Mouse (Mus musculus) gonadal fat pad, adult 2 months (tissue): ENCODE data around the gene Emg1. TPM values are rescaled to one million over a fixed set of nuclear protein-coding genes. Genes with fewer than 3 reads are reported as not detected.

ENCODE experiments used
- DNase-seq: peaks from one replicate; pipeline ENCODE4 v3.0.0-alpha.2; 2012; ENCODE audit warnings: low read depth
- polyA plus RNA-seq: library from polyadenylated mRNA; depleted of rRNA; stranded (reverse); fragments of >200 nt; gene quantifications from 2 replicates; pipeline ENCODE4 v1.2.3, GENCODE M21; 2012

Emg1 gene
- polyA plus RNA-seq, 1 experiment, result 43.6 TPM

- no peak for DNase-seq
These were observed 29.1 kb upstream of the Emg1 start, which contains the start of gene Grcc10 for GRCm38 (mm10) chr6:124740888-124741761. TSS of gene Grcc10 (minus strand) at chr6:124741374.

- no peak for DNase-seq
These were observed 28.4 kb upstream of the Emg1 start for GRCm38 (mm10) chr6:124740211-124740887.

GRCm38 (mm10) chr6:124739231-124739796 lies 27.3 kb upstream of the Emg1 start:
- no peak for DNase-seq

- no peak for DNase-seq
These were observed 26.6 kb upstream of the Emg1 start, which contains the start of gene Ptpn6 for GRCm38 (mm10) chr6:124738511-124739023. TSS of gene Ptpn6 (minus strand) at chr6:124738714.

GRCm38 (mm10) chr6:124737040-124737439 lies 25.1 kb upstream of the Emg1 start:
- DNase-seq, result no peak

- no peak for DNase-seq
These were observed 22.4 kb upstream of the Emg1 start for GRCm38 (mm10) chr6:124734417-124734816.

- no peak for DNase-seq
These were observed 20.7 kb upstream of the Emg1 start for GRCm38 (mm10) chr6:124732476-124733370.

GRCm38 (mm10) chr6:124731038-124731437 lies 19.1 kb upstream of the Emg1 start:
- no peak for DNase-seq

GRCm38 (mm10) chr6:124729850-124730705 lies 18.1 kb upstream of the Emg1 start:
- DNase-seq, result no peak

GRCm38 (mm10) chr6:124728621-124729020 lies 16.6 kb upstream of the Emg1 start:
- DNase-seq, result no peak

- DNase-seq, result no peak
These were observed 12.5 kb upstream of the Emg1 start for GRCm38 (mm10) chr6:124724472-124724871.

- DNase-seq, result no peak
These were observed 11.6 kb upstream of the Emg1 start for GRCm38 (mm10) chr6:124723541-124723940.

- no peak for DNase-seq
These were observed 11.0 kb upstream of the Emg1 start for GRCm38 (mm10) chr6:124722876-124723473.

- DNase-seq, result no peak
These were observed 8.9 kb upstream of the Emg1 start for GRCm38 (mm10) chr6:124720904-124721303.

GRCm38 (mm10) chr6:124719354-124719978 lies 7.5 kb upstream of the Emg1 start:
- DNase-seq, result no peak

GRCm38 (mm10) chr6:124718703-124719102 lies 6.7 kb upstream of the Emg1 start:
- DNase-seq, result no peak

- DNase-seq, result no peak
These were observed 6.0 kb upstream of the Emg1 start for GRCm38 (mm10) chr6:124717968-124718367.

GRCm38 (mm10) chr6:124716864-124717490 lies 5.0 kb upstream of the Emg1 start:
- no peak for DNase-seq

- no peak for DNase-seq
These were observed 940 bp upstream of the Emg1 start for GRCm38 (mm10) chr6:124712918-124713317.
